Mouse (Mus musculus): ENCODE results near the gene Ptprn. TPM values are rescaled to one million over a fixed set of nuclear protein-coding genes. Genes with fewer than 3 reads are reported as not detected.

The Ptprn gene
- 2.9 and 3.4 TPM in 2 replicates for polyA plus RNA-seq (2014; fragmentation: Nextera tagmentation; extraction: Ambion mirVana)

DNA sequence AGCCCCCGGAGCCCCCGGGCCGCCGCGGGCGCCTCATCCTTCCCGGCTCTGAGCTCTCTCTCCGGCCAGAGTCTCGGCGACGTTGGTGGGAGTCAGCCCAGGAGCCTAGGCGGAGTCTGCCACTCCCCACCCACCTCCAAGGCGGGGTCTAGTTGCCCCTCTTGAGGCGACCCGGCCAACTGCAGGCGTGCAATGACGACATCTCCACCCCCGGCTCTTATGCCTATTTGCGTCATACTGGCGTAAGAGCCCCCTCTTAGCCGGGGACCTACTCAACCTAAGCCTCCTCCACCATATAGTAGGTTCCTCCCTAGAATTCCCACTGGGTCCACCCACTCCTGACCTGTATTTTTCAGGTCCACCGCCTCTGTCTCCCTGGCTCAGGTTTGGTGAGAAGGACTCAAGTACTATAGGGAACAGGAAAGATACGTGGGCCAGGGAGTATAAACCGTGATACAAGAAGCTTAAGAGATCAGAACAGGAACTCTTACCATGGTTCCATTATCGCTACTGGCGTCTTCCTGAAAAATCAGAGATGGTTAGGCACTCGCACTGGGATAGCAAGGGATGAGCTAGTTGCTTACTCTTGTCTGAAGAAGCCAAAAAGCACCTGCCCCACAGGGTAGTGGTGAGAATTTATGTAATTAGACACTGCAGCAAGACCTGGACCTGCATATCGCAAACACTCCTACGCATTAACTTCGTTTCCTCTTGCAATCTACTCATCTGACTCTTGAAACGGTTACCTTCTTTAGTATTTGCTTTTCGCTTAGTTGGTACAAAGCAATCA is at the start of gene Ptprn:
TSS of gene Ptprn (minus strand) at position 412 of the 790 bp plus-strand sequence.
- H3K27me3 ChIP-seq (replicated peaks; ENCODE audit: control insufficient read depth, insufficient read depth, low read length), result peaks cover 52% of the 10 kb centered on the region
- 11% methylated on average over 30 of the region's 32 CpGs for WGBS
- ATAC-seq (replicated peaks; ENCODE audit: low FRiP score, low TSS enrichment, low read depth), result no peak

DNA sequence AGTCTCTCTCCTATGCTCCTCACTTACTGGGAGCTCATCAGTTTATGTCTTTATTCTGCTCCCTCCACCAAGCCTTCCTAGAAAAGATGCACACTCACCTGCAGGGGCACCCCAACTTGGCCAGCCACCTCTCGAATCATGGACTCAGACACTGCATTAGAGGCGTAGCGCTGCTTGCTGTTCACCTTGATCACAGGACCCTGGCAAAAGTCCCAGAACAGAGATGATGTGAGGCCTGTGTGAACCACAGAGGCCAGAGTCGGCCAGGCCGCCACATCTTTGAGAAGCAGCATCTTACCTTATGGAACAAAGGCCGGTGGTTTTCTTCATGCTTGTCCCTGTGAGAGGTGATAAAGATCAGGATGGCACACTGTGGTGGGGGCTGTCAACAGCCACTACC is 47.4 kb upstream of the Ptprn start:
- peaks cover 88% of the 10 kb centered on the region for H3K36me3 ChIP-seq (ENCODE audit: control insufficient read depth, insufficient read depth, low read length)
- no peak for ATAC-seq (replicated peaks; ENCODE audit: low FRiP score, low TSS enrichment, low read depth)

More for the DNA sequence above, at the start of gene Ptprn:
- Histone ChIP-seq H3K4me2 (ENCODE audit: low read length) (peak within 1 kb of the TSS; percentile 11), H3K9ac (ENCODE audit: low read length) (no peak within 1 kb of the TSS), H3K4me1 (replicated peaks; ENCODE audit: control insufficient read depth, insufficient read depth, low read length) (no peaks in the 10 kb centered on the region), H3K36me3 (ENCODE audit: control insufficient read depth, insufficient read depth, low read length) (no peaks in the 10 kb centered on the region), H3K27ac (ENCODE audit: low read depth) (no peak within 1 kb of the TSS), H3K4me3 (ENCODE audit: low read depth, low read length) (0 out of 2 replicates have a peak within 1 kb of the TSS, but pooled peaks have one; percentile 4), H3K9me3 (ENCODE audit: control insufficient read depth, low read length) (no peaks in the 10 kb centered on the region)
- no peak for DNase-seq (ENCODE audit: low spot score)

GRCm38 (mm10) chr1:75304662-75305061 is 40.4 kb upstream of the Ptprn start:
- Histone ChIP-seq H3K27ac (ENCODE audit: low read depth) (no peak overlapping the region), H3K4me1 (replicated peaks; ENCODE audit: control insufficient read depth, insufficient read depth, low read length) (no peaks in the 10 kb centered on the region), H3K9ac (ENCODE audit: low read length) (no peak overlapping the region), H3K4me2 (ENCODE audit: low read length) (no peak overlapping the region), H3K4me3 (ENCODE audit: low read depth, low read length) (no peak overlapping the region), H3K27me3 (replicated peaks; ENCODE audit: control insufficient read depth, insufficient read depth, low read length) (no peaks in the 10 kb centered on the region), H3K36me3 (ENCODE audit: control insufficient read depth, insufficient read depth, low read length) (peaks cover 29% of the 10 kb centered on the region), H3K9me3 (ENCODE audit: control insufficient read depth, low read length) (no peaks in the 10 kb centered on the region)
- WGBS, result 82% methylated on average over 2 of the region's 2 CpGs
- ATAC-seq (replicated peaks; ENCODE audit: low FRiP score, low TSS enrichment, low read depth) (no peak), DNase-seq (ENCODE audit: low spot score) (no peak)

More for the DNA sequence above, 47.4 kb upstream of the Ptprn start:
- Histone ChIP-seq H3K4me2 (ENCODE audit: low read length) (no peak overlapping the region), H3K4me3 (ENCODE audit: low read depth, low read length) (no peak overlapping the region), H3K9me3 (ENCODE audit: control insufficient read depth, low read length) (no peaks in the 10 kb centered on the region), H3K27ac (ENCODE audit: low read depth) (no peak overlapping the region), H3K27me3 (replicated peaks; ENCODE audit: control insufficient read depth, insufficient read depth, low read length) (no peaks in the 10 kb centered on the region), H3K9ac (ENCODE audit: low read length) (no peak overlapping the region), H3K4me1 (replicated peaks; ENCODE audit: control insufficient read depth, insufficient read depth, low read length) (no peaks in the 10 kb centered on the region; the same call in 1 of the 2 replicates)
- WGBS, result 97% methylated on average over 6 of the region's 6 CpGs
- no peak for DNase-seq (ENCODE audit: low spot score)

GRCm38 (mm10) chr1:75294294-75294693 is 30.0 kb upstream of the Ptprn start:
- Histone ChIP-seq H3K4me3 (ENCODE audit: low read depth, low read length) (no peak overlapping the region), H3K4me1 (replicated peaks; ENCODE audit: control insufficient read depth, insufficient read depth, low read length) (peaks cover 9% of the 10 kb centered on the region), H3K9ac (ENCODE audit: low read length) (no peak overlapping the region), H3K9me3 (ENCODE audit: control insufficient read depth, low read length) (no peaks in the 10 kb centered on the region), H3K27me3 (replicated peaks; ENCODE audit: control insufficient read depth, insufficient read depth, low read length) (no peaks in the 10 kb centered on the region), H3K36me3 (ENCODE audit: control insufficient read depth, insufficient read depth, low read length) (no peaks in the 10 kb centered on the region), H3K27ac (ENCODE audit: low read depth) (no peak overlapping the region), H3K4me2 (ENCODE audit: low read length) (no peak overlapping the region)
- WGBS, result 86% methylated on average over 5 of the region's 5 CpGs
- DNase-seq (ENCODE audit: low spot score), result no peak
- ATAC-seq (replicated peaks; ENCODE audit: low FRiP score, low TSS enrichment, low read depth), result no peak

DNA sequence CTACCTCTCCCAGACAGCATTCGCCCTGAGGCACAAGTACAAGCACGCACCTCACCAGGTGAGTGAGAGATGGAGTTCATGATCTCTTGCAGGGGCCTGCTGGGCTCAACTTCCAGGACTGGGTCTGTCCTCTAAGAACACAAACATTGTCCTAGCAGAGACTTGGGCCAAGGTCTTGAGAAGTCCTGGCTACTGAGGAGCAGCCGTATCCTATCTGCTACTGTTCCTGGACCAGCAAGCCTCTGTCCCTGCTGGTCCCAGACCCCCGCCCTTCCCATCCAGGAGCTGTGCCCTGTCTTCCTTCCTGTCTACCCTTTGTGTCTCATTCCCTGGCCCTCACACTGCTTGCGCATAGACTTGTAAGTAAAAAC is 29.0 kb upstream of the Ptprn start:
- ATAC-seq (replicated peaks; ENCODE audit: low FRiP score, low TSS enrichment, low read depth) (no peak), DNase-seq (ENCODE audit: low spot score) (no peak)
- Histone ChIP-seq H3K4me1 (replicated peaks; ENCODE audit: control insufficient read depth, insufficient read depth, low read length) (peaks cover 9% of the 10 kb centered on the region), H3K4me3 (ENCODE audit: low read depth, low read length) (no peak overlapping the region), H3K9ac (ENCODE audit: low read length) (no peak overlapping the region), H3K27me3 (replicated peaks; ENCODE audit: control insufficient read depth, insufficient read depth, low read length) (no peaks in the 10 kb centered on the region), H3K4me2 (ENCODE audit: low read length) (no peak overlapping the region), H3K27ac (ENCODE audit: low read depth) (peak overlapping the region; percentile 65; the same call in 1 of the 2 replicates), H3K9me3 (ENCODE audit: control insufficient read depth, low read length) (no peaks in the 10 kb centered on the region), H3K36me3 (ENCODE audit: control insufficient read depth, insufficient read depth, low read length) (no peaks in the 10 kb centered on the region)
- WGBS, result 75% methylated on average over 5 of the region's 5 CpGs

- peaks cover 9% of the 10 kb centered on the region for H3K4me1 ChIP-seq (replicated peaks; ENCODE audit: control insufficient read depth, insufficient read depth, low read length)
- H3K36me3 ChIP-seq (ENCODE audit: control insufficient read depth, insufficient read depth, low read length), result no peaks in the 10 kb centered on the region
- no peaks in the 10 kb centered on the region for H3K27me3 ChIP-seq (replicated peaks; ENCODE audit: control insufficient read depth, insufficient read depth, low read length)
- H3K27ac ChIP-seq (ENCODE audit: low read depth), result peak overlapping the region; percentile 65; the same call in 1 of the 2 replicates
- no peak overlapping the region for H3K4me3 ChIP-seq (ENCODE audit: low read depth, low read length)
- WGBS, result 36% methylated on average over 12 of the region's 12 CpGs
- H3K4me2 ChIP-seq (ENCODE audit: low read length), result peak overlapping the region; percentile 8; the same call in 1 of the 2 replicates
- ATAC-seq (replicated peaks; ENCODE audit: low FRiP score, low TSS enrichment, low read depth) (no peak), DNase-seq (ENCODE audit: low spot score) (peak; percentile 58)
- H3K9me3 ChIP-seq (ENCODE audit: control insufficient read depth, low read length), result no peaks in the 10 kb centered on the region
- H3K9ac ChIP-seq (ENCODE audit: low read length), result no peak overlapping the region
Observed at GRCm38 (mm10) chr1:75292476-75293330, 28.4 kb upstream of the Ptprn start.

DNA sequence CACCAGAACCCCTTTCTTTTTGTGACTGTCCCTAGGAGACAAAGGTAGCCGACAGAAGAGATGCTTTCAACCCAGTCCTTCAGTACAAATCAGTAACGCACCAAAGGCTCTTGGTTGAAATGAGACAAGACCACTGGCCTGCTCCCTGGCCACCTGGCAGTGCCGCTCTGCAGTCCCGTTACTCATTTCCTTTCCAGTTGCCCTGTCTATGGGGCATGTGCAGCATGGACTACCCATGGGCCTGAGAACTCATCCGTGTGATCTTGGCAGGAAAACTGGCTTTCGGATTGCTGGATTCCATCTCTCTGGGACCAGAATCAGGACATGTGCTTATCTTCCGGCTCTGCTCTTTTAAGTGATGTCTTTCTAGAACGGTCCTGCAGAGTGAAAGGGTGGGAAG is 27.0 kb upstream of the Ptprn start:
- Histone ChIP-seq H3K4me3 (ENCODE audit: low read depth, low read length) (no peak overlapping the region), H3K36me3 (ENCODE audit: control insufficient read depth, insufficient read depth, low read length) (no peaks in the 10 kb centered on the region), H3K9me3 (ENCODE audit: control insufficient read depth, low read length) (no peaks in the 10 kb centered on the region), H3K4me2 (ENCODE audit: low read length) (no peak overlapping the region), H3K27ac (ENCODE audit: low read depth) (no peak overlapping the region), H3K4me1 (replicated peaks; ENCODE audit: control insufficient read depth, insufficient read depth, low read length) (peaks cover 9% of the 10 kb centered on the region), H3K27me3 (replicated peaks; ENCODE audit: control insufficient read depth, insufficient read depth, low read length) (no peaks in the 10 kb centered on the region), H3K9ac (ENCODE audit: low read length) (no peak overlapping the region)
- no peak for DNase-seq (ENCODE audit: low spot score)
- ATAC-seq (replicated peaks; ENCODE audit: low FRiP score, low TSS enrichment, low read depth), result no peak
- 86% methylated on average over 8 of the region's 8 CpGs for WGBS

GRCm38 (mm10) chr1:75290582-75290981 is 26.3 kb upstream of the Ptprn start:
- Histone ChIP-seq H3K4me1 (replicated peaks; ENCODE audit: control insufficient read depth, insufficient read depth, low read length) (peaks cover 9% of the 10 kb centered on the region), H3K27me3 (replicated peaks; ENCODE audit: control insufficient read depth, insufficient read depth, low read length) (no peaks in the 10 kb centered on the region), H3K4me3 (ENCODE audit: low read depth, low read length) (no peak overlapping the region), H3K36me3 (ENCODE audit: control insufficient read depth, insufficient read depth, low read length) (no peaks in the 10 kb centered on the region), H3K9me3 (ENCODE audit: control insufficient read depth, low read length) (no peaks in the 10 kb centered on the region), H3K9ac (ENCODE audit: low read length) (no peak overlapping the region), H3K27ac (ENCODE audit: low read depth) (no peak overlapping the region), H3K4me2 (ENCODE audit: low read length) (no peak overlapping the region)
- ATAC-seq (replicated peaks; ENCODE audit: low FRiP score, low TSS enrichment, low read depth), result no peak
- peak; percentile 53 for DNase-seq (ENCODE audit: low spot score)

All from intestine, embryonic 14.5 days (tissue).